In genomic region chr16:28930426-28930825, GRCm38 (mm10) we compare ENCODE assay signal across 8 mouse cellular contexts. TPM values are rescaled to one million over a fixed set of nuclear protein-coding genes. Genes with fewer than 3 reads are reported as not detected.
DNase-seq lines count a peak whose midpoint lies in the region; ATAC-seq and TF ChIP-seq lines count a peak whose summit lies in the region.

No protein-coding gene starts in this region.

- peak overlapping the region; percentile 85 for H3K9ac ChIP-seq in heart, embryonic 16.5 days (ENCODE audit: low read length)
- no peak overlapping the region for H3K9ac ChIP-seq in liver, embryonic 16.5 days (ENCODE audit: low read depth, low read length)

- 17% methylated on average over 5 of the region's 5 CpGs for WGBS in heart, embryonic 16.5 days
- 15% methylated on average over 5 of the region's 5 CpGs for WGBS in liver, embryonic 16.5 days (ENCODE audit: insufficient replicate concordance)

- peak overlapping the region; percentile 84 for H3K4me2 ChIP-seq in heart, embryonic 16.5 days (ENCODE audit: low read depth, low read length)
- H3K4me2 ChIP-seq in liver, embryonic 16.5 days (ENCODE audit: low read depth, low read length), result peak overlapping the region; percentile 53

- H3K36me3 ChIP-seq in C2C12 (ENCODE audit: control insufficient read depth, insufficient read depth), result no peaks in the 10 kb centered on the region
- H3K36me3 ChIP-seq in heart, embryonic 16.5 days (ENCODE audit: control insufficient read depth, insufficient read depth), result no peaks in the 10 kb centered on the region
- H3K36me3 ChIP-seq in liver, embryonic 16.5 days (ENCODE audit: control insufficient read depth, insufficient read depth), result no peaks in the 10 kb centered on the region

- H3K27ac ChIP-seq in heart, embryonic 16.5 days (ENCODE audit: low read length), result no peak overlapping the region
- H3K27ac ChIP-seq in liver, embryonic 16.5 days (ENCODE audit: low read length), result no peak overlapping the region

- H3K4me3 ChIP-seq in C2C12 (ENCODE audit: insufficient read depth, poor library complexity, severe bottlenecking), result peak overlapping the region; percentile 76
- peak overlapping the region; percentile 89 for H3K4me3 ChIP-seq in heart, embryonic 16.5 days (ENCODE audit: low read length)
- peak overlapping the region; percentile 63 for H3K4me3 ChIP-seq in liver, embryonic 16.5 days (ENCODE audit: low read depth, low read length)

- TF ChIP-seq CTCF in C2C12 (IDR thresholded peaks at IDR 0.05; ENCODE audit: control insufficient read depth, insufficient read depth, insufficient read length), result no peak

- no peak for ATAC-seq in heart, embryonic 16.5 days (replicated peaks; ENCODE audit: extremely low read depth, insufficient read depth, low FRiP score)
- ATAC-seq in liver, embryonic 16.5 days (ENCODE audit: low read depth), result no peak

- peak overlapping the region; percentile 80 for H3ac ChIP-seq in C2C12 (ENCODE audit: control insufficient read depth, insufficient read length, low read depth)

- H3K4me1 ChIP-seq in heart, embryonic 16.5 days (ENCODE audit: control insufficient read depth, insufficient read depth, low read length), result peaks cover 8% of the 10 kb centered on the region
- H3K4me1 ChIP-seq in liver, embryonic 16.5 days (ENCODE audit: control insufficient read depth, low read depth, low read length), result no peaks in the 10 kb centered on the region; the same call in 1 of the 2 replicates

- no peaks in the 10 kb centered on the region for H3K9me3 ChIP-seq in heart, embryonic 16.5 days (replicated peaks; ENCODE audit: control insufficient read depth, low read length)
- H3K9me3 ChIP-seq in liver, embryonic 16.5 days (replicated peaks; ENCODE audit: control insufficient read depth, low read length), result no peaks in the 10 kb centered on the region

- DNase-seq in embryo, embryonic 10.5 days (ENCODE audit: low spot score), result peak; percentile 24
- no peak for DNase-seq in embryo, embryonic 11 days
- no peak for DNase-seq in c-Kit-positive CD71-positive TER-119-positive erythroid progenitor cells, embryonic 14.5 days (ENCODE audit: low spot score)
- no peak for DNase-seq in right cerebral cortex, postnatal 14 days
- DNase-seq in gastrocnemius, postnatal 4 days (ENCODE audit: low spot score in 2 of 2), result no peak

- peaks cover 38% of the 10 kb centered on the region for H3K79me2 ChIP-seq in C2C12 (ENCODE audit: control insufficient read depth, insufficient read depth)

- no peaks in the 10 kb centered on the region for H3K27me3 ChIP-seq in C2C12 (ENCODE audit: control insufficient read depth, insufficient read depth, insufficient read length)
- no peaks in the 10 kb centered on the region for H3K27me3 ChIP-seq in heart, embryonic 16.5 days (ENCODE audit: control insufficient read depth, insufficient read depth, low read length)
- H3K27me3 ChIP-seq in liver, embryonic 16.5 days (ENCODE audit: control insufficient read depth, insufficient read depth, low read depth, low read length), result peaks cover 30% of the 10 kb centered on the region

- peaks cover 18% of the 10 kb centered on the region for H3K79me3 ChIP-seq in C2C12 (ENCODE audit: low read depth)

TF ChIP-seq in C2C12, 6 proteins besides CTCF, POLR2A, EP300 and RAD21:
- TF ChIP-seq USF1 (IDR thresholded peaks at IDR 0.05; ENCODE audit: low read depth) (no peak), FOSL1 (IDR thresholded peaks at IDR 0.05; ENCODE audit: insufficient read depth, low read length, poor library complexity, severe bottlenecking) (no peak), MAX (IDR thresholded peaks at IDR 0.05) (no peak), CEBPB (IDR thresholded peaks at IDR 0.05; ENCODE audit: low read depth) (no peak), MYOD1 (IDR thresholded peaks at IDR 0.05; ENCODE audit: control insufficient read depth, insufficient read length, low read depth) (no peak), MYOG (IDR thresholded peaks at IDR 0.05; ENCODE audit: control insufficient read depth, extremely low read depth, insufficient read length) (no peak)
TF ChIP-seq in C2C12: peak in this region for 0.

RNA-seq across cellular contexts. Expression of gene Mb21d2, which starts 1.0 kb away (rescaled TPM):
- polyA plus RNA-seq in C2C12 (2012; fragmentation: generic; extraction: Trizol), result 9.2 TPM
- 2.6 and 3.0 TPM in 2 replicates for polyA plus RNA-seq in heart, embryonic 16.5 days (2015; fragmentation: Nextera tagmentation; extraction: Ambion mirVana)
- polyA plus RNA-seq in liver, embryonic 16.5 days (2015; fragmentation: Nextera tagmentation; extraction: Ambion mirVana), result 1.5 and 1.6 TPM in 2 replicates
- total RNA-seq in gastrocnemius, postnatal 4 days (2021), result 10 to 100 TPM; 11.4 to 12.5 TPM
